Mouse (Mus musculus) skeletal muscle tissue, adult 2 months (tissue): Measurements from ENCODE around the gene Sap25.

Experiments
- DNase-seq: peaks from one replicate; pipeline ENCODE4 v3.0.0-alpha.2; 2012; ENCODE audit warnings: low read depth, low spot score

Sap25 gene

GRCm38 (mm10) chr5:137663057-137663456 is 21.9 kb downstream of the Sap25 start:
- DNase-seq, result no peak

- peak; percentile 54 for DNase-seq
Measured at GRCm38 (mm10) chr5:137668971-137669370, 27.8 kb downstream of the Sap25 start.

- DNase-seq, result no peak
Measured at GRCm38 (mm10) chr5:137670240-137670639, 29.1 kb downstream of the Sap25 start.

GRCm38 (mm10) chr5:137671443-137672240 is 30.5 kb downstream of the Sap25 start:
- peak; percentile 83 for DNase-seq

- no peak for DNase-seq
Measured at GRCm38 (mm10) chr5:137672361-137672760, 31.2 kb downstream of the Sap25 start.

- no peak for DNase-seq
Measured at GRCm38 (mm10) chr5:137673015-137673414, 31.9 kb downstream of the Sap25 start.

GRCm38 (mm10) chr5:137674786-137675185 is 33.7 kb downstream of the Sap25 start:
- no peak for DNase-seq

- DNase-seq, result no peak
Measured at GRCm38 (mm10) chr5:137677859-137678258, 36.7 kb downstream of the Sap25 start.

- no peak for DNase-seq
Measured at GRCm38 (mm10) chr5:137678736-137679135, 37.6 kb downstream of the Sap25 start.

GRCm38 (mm10) chr5:137679726-137680125 is 38.6 kb downstream of the Sap25 start:
- no peak for DNase-seq

- no peak for DNase-seq
Measured at GRCm38 (mm10) chr5:137682526-137682925, 41.4 kb downstream of the Sap25 start.

GRCm38 (mm10) chr5:137683388-137684293 is 42.5 kb downstream of the Sap25 start:
- no peak for DNase-seq

- peak; percentile 98 for DNase-seq
Measured at GRCm38 (mm10) chr5:137684294-137685123, 43.4 kb downstream of the Sap25 start, which contains the start of gene Agfg2. TSS of gene Agfg2 (minus strand) at chr5:137684726.

- DNase-seq, result no peak
Measured at GRCm38 (mm10) chr5:137685653-137686052, 44.5 kb downstream of the Sap25 start.

GRCm38 (mm10) chr5:137686127-137686790 is 45.1 kb downstream of the Sap25 start:
- no peak for DNase-seq

GRCm38 (mm10) chr5:137689974-137690373 is 48.8 kb downstream of the Sap25 start:
- no peak for DNase-seq

- no peak for DNase-seq
Measured at GRCm38 (mm10) chr5:137690531-137690930, 49.4 kb downstream of the Sap25 start.

- no peak for DNase-seq
Measured at GRCm38 (mm10) chr5:137691881-137692280, 50.7 kb downstream of the Sap25 start.
